Mouse (Mus musculus) limb, embryonic 11.5 days (tissue): ENCODE measurements around the gene Fscn1. TPM values are rescaled to one million over a fixed set of nuclear protein-coding genes. Genes with fewer than 3 reads are reported as not detected.

Experiments
- polyA plus RNA-seq: library from polyadenylated mRNA; unstranded; fragments of >200 nt; fragmentation: Nextera tagmentation; extraction: Ambion mirVana; gene quantifications from 2 replicates; pipeline ENCODE4 v1.2.1, GENCODE M21; 2014

Gene Fscn1
- polyA plus RNA-seq, 1 experiment from 2014 or later = 678 TPM

Other genes with a start within 250 kb of the Fscn1 start
- gene Tnrc18, start 142.7 kb upstream of the Fscn1 start, polyA plus RNA-seq = 42.2 and 43.3 TPM in 2 replicates
- 10.2 and 11.1 TPM in 2 replicates for gene Fbxl18, start 64.9 kb upstream of the Fscn1 start, polyA plus RNA-seq
- 16,455 and 16,911 TPM in 2 replicates for gene Actb, start 53.6 kb upstream of the Fscn1 start, polyA plus RNA-seq
- 36.6 and 37.7 TPM in 2 replicates for gene Rnf216, start 152.7 kb downstream of the Fscn1 start, polyA plus RNA-seq
- not detected in 2 replicates for gene Olfr718-ps1, start 187.2 kb downstream of the Fscn1 start, polyA plus RNA-seq
- 13.3 and 15.6 TPM in 2 replicates for gene Rbak, start 220.4 kb downstream of the Fscn1 start, polyA plus RNA-seq
- not detected in 2 replicates for gene Spdye4b, start 220.7 kb downstream of the Fscn1 start, polyA plus RNA-seq